Mouse (Mus musculus) kidney, postnatal 0 days (tissue): ENCODE measurements around the gene Ppp1r1b. TPM values are rescaled to one million over a fixed set of nuclear protein-coding genes. Genes with fewer than 3 reads are reported as not detected.

Experiments used
- ATAC-seq: fragments of 200-750 bp; cut with Nextera tagmentation; replicated peaks from 2 replicates; pipeline ENCODE4 v1.8.0; 2017; ENCODE audit warnings: low read depth, moderate number of reproducible peaks, moderate TSS enrichment, moderate library complexity; ENCODE audit not compliant: low FRiP score
- DNase-seq: peaks from one replicate; pipeline ENCODE4 v3.0.0-alpha.2; 2016; ENCODE audit warnings: low spot score
- H3K27ac ChIP-seq: fragments of 300-500 bp; sonication (generic); 2 replicates; pipeline ENCODE4 v1.5.1; 2014; ENCODE audit warnings: mild to moderate bottlenecking
- H3K27me3 ChIP-seq: fragments of 300-500 bp; sonication (generic); 2 replicates; pipeline ENCODE4 v1.6.1; 2014; ENCODE audit warnings: low read length, mixed read lengths; ENCODE audit not compliant: insufficient read depth
- H3K36me3 ChIP-seq: fragments of 300-500 bp; sonication (generic); 2 replicates; pipeline ENCODE4 v1.6.1; 2014; ENCODE audit warnings: low read length, mixed read lengths; ENCODE audit not compliant: insufficient read depth
- H3K4me1 ChIP-seq: fragments of 300-500 bp; sonication (generic); replicated peaks from 2 replicates; pipeline ENCODE4 v1.6.1; 2014; ENCODE audit warnings: antibody characterized with exemption, low read length, mixed read lengths; ENCODE audit not compliant: insufficient read depth
- H3K4me2 ChIP-seq: fragments of 300-500 bp; sonication (generic); 2 replicates; pipeline ENCODE4 v1.6.1; 2014; ENCODE audit warnings: mild to moderate bottlenecking, low read length, moderate library complexity, mixed read lengths
- H3K4me3 ChIP-seq: fragments of 300-500 bp; sonication (generic); replicated peaks from 2 replicates; pipeline ENCODE4 v1.5.1; 2014; ENCODE audit warnings: low read depth, low read length
- H3K9ac ChIP-seq: fragments of 300-500 bp; sonication (generic); 2 replicates; pipeline ENCODE4 v1.6.1; 2014; ENCODE audit warnings: low read depth, low read length
- H3K9me3 ChIP-seq: fragments of 300-500 bp; sonication (generic); replicated peaks from 2 replicates; pipeline ENCODE4 v1.6.1; 2016; ENCODE audit warnings: low read length, inconsistent platforms, mixed read lengths
- CTCF ChIP-seq: IDR thresholded peaks from 2 replicates; pipeline ENCODE4 v1.5.1; 2016; ENCODE audit warnings: antibody characterized with exemption, low read depth, mild to moderate bottlenecking, moderate library complexity
- WGBS: fragments of 180-500 bp; shearing (Covaris S2); extraction: QIAGEN DNeasy Blood & Tissue Kit; methylation state at CpG from one replicate; pipeline ENCODE4 v1.1.7; 2014; 5-methylcytosine and 5-hydroxymethylcytosine counted together
- polyA plus RNA-seq: library from polyadenylated mRNA; unstranded; fragments of >200 nt; fragmentation: Nextera tagmentation; extraction: Ambion mirVana; gene quantifications from 2 replicates; pipeline ENCODE4 v1.2.1, GENCODE M21; 2015

Ppp1r1b gene
- polyA plus RNA-seq, 1 experiment from 2014 or later, result 12.1 TPM

DNA sequence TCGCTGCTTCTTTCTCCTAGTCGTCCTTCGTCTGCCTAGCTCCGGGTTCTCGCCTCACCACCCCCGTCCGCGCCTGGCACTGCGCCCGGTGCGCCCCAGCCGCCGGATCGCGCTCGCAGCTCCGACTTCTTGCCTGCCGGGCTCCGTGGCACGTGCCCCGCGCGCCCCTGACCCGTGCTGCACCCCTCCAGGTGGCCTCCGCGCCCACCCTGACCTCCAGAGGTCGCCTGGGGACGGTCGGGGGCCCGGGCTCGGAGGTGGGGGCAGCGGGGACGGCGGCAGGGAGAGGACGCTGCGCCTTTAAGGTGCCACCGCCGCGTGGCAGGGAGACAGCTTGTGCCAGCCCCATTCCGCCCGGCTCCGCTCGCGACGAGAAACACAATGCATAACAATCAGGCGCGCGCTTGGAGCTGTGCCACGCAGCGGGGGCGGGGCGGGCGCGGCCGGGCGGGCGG is 9.7 kb upstream of the Ppp1r1b start:
- WGBS, result under 1% methylated on average over 45 of the region's 57 CpGs
- H3K9ac ChIP-seq, result peak overlapping the region; percentile 47
- peaks cover 60% of the 10 kb centered on the region for H3K27me3 ChIP-seq
- H3K9me3 ChIP-seq, result no peaks in the 10 kb centered on the region
- no peaks in the 10 kb centered on the region for H3K36me3 ChIP-seq
- H3K4me3 ChIP-seq, result peak overlapping the region; percentile 40
- ATAC-seq (no peak), DNase-seq (no peak)
- H3K27ac ChIP-seq, result no peak overlapping the region
- H3K4me2 ChIP-seq, result peak overlapping the region; percentile 92
- TF ChIP-seq CTCF, result no peak
- peaks cover 13% of the 10 kb centered on the region; the same call in 1 of the 2 replicates for H3K4me1 ChIP-seq

GRCm38 (mm10) chr11:98339071-98339501 is 9.1 kb upstream of the Ppp1r1b start:
- H3K4me2 ChIP-seq, result peak overlapping the region; percentile 92
- DNase-seq (peak; percentile 37), ATAC-seq (no peak)
- no peaks in the 10 kb centered on the region for H3K36me3 ChIP-seq
- H3K27me3 ChIP-seq, result peaks cover 55% of the 10 kb centered on the region
- whole genome bisulfite sequencing, result under 1% methylated on average over 19 of the region's 19 CpGs
- peaks cover 13% of the 10 kb centered on the region; the same call in 1 of the 2 replicates for H3K4me1 ChIP-seq
- TF ChIP-seq CTCF, result no peak
- peak overlapping the region; percentile 40 for H3K4me3 ChIP-seq
- H3K27ac ChIP-seq, result no peak overlapping the region
- H3K9me3 ChIP-seq, result no peaks in the 10 kb centered on the region
- peak overlapping the region; percentile 47; the same call in 1 of the 2 replicates for H3K9ac ChIP-seq

GRCm38 (mm10) chr11:98339679-98340287 is 8.4 kb upstream of the Ppp1r1b start:
- no peak for TF ChIP-seq CTCF
- Histone ChIP-seq H3K4me3 (no peak overlapping the region; the same call in 1 of the 2 replicates), H3K27me3 (peaks cover 48% of the 10 kb centered on the region), H3K9me3 (no peaks in the 10 kb centered on the region), H3K4me1 (peaks cover 13% of the 10 kb centered on the region; the same call in 1 of the 2 replicates), H3K27ac (no peak overlapping the region), H3K4me2 (peak overlapping the region; percentile 92), H3K36me3 (no peaks in the 10 kb centered on the region), H3K9ac (no peak overlapping the region)
- ATAC-seq (no peak), DNase-seq (no peak)
- 10% methylated on average over 11 of the region's 11 CpGs for WGBS

DNA sequence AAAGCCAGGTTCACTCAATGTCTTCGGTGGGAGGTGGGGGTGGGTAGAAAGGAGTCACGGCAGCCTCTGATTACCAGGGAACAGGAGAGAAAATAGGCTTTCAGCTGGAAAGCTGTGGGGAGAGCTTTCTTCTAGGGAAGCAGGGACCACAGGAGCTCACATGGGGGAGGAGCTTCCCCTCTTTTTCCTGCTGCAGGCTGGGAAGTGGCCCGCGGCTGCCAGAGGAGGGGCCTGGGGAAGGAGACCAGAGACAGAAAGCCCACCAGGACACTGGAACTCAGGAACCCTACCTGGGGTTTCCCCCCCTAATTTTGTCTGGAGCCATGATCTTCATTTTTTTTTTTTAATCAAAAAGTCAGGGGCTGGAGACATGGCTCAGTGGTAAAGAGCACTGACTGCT is 7.6 kb upstream of the Ppp1r1b start:
- no peak for TF ChIP-seq CTCF

DNA sequence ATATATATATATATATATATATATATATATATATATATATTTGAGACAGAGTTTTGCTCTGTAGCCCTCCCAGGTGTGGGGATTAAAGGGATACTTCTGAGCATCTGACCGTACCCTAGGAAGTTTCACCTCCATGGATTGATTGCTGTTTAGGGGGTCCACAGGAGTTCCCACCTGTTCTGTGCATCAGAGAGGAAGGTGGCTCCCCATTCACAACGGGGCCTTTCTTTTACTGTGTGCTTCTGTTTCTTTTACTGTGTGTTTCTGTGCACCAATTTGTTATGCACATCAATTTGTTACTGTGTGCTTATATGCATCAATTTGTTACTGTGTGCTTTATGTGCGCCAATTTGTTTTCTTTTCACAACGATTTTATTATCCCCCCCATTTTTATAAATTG is 7.0 kb upstream of the Ppp1r1b start:
- 57% methylated on average over 4 of the region's 4 CpGs for WGBS
- no peak for DNase-seq
- Histone ChIP-seq H3K4me1 (peaks cover 13% of the 10 kb centered on the region; the same call in 1 of the 2 replicates), H3K27me3 (peaks cover 38% of the 10 kb centered on the region), H3K9ac (no peak overlapping the region), H3K9me3 (no peaks in the 10 kb centered on the region), H3K27ac (no peak overlapping the region), H3K4me3 (no peak overlapping the region), H3K4me2 (no peak overlapping the region), H3K36me3 (no peaks in the 10 kb centered on the region)
- no peak for TF ChIP-seq CTCF
- ATAC-seq, result no peak

More for the DNA sequence above, 7.6 kb upstream of the Ppp1r1b start:
- no peak for ATAC-seq
- DNase-seq, result no peak
- peaks cover 13% of the 10 kb centered on the region; the same call in 1 of the 2 replicates for H3K4me1 ChIP-seq
- no peak overlapping the region for H3K4me3 ChIP-seq
- H3K9me3 ChIP-seq, result no peaks in the 10 kb centered on the region
- H3K36me3 ChIP-seq, result no peaks in the 10 kb centered on the region
- H3K27me3 ChIP-seq, result peaks cover 40% of the 10 kb centered on the region
- no peak overlapping the region for H3K9ac ChIP-seq
- H3K27ac ChIP-seq, result no peak overlapping the region
- WGBS, result 9% methylated on average over 4 of the region's 4 CpGs
- H3K4me2 ChIP-seq, result no peak overlapping the region

GRCm38 (mm10) chr11:98342000-98342945 is 5.9 kb upstream of the Ppp1r1b start:
- H3K4me1 ChIP-seq, result peaks cover 13% of the 10 kb centered on the region; the same call in 1 of the 2 replicates
- peak overlapping the region; percentile 39 for H3K9ac ChIP-seq
- no peaks in the 10 kb centered on the region for H3K9me3 ChIP-seq
- H3K36me3 ChIP-seq, result no peaks in the 10 kb centered on the region
- peaks cover 38% of the 10 kb centered on the region for H3K27me3 ChIP-seq
- peak; percentile 100 for TF ChIP-seq CTCF
- peak overlapping the region; percentile 71 for H3K4me2 ChIP-seq
- H3K4me3 ChIP-seq, result peak overlapping the region; percentile 25
- peak; percentile 69 for ATAC-seq
- WGBS, result 1% methylated on average over 29 of the region's 29 CpGs
- H3K27ac ChIP-seq, result peak overlapping the region; percentile 71
- peak; percentile 91 for DNase-seq
